Mouse (Mus musculus) heart, postnatal 14 days (tissue): ENCODE data around the gene Gm13090. TPM values are rescaled to one million over a fixed set of nuclear protein-coding genes. Genes with fewer than 3 reads are reported as not detected.

Experiments used
- DNase-seq, 2 experiments: peaks; one replicate each; pipeline ENCODE4 v3.0.0; 2021 to 2022
- intact Hi-C: fragments of 180-260 bp; cut with DNase I; formaldehyde crosslinking; loops from one replicate; pipeline ENCODE4 v1.15.1; 2025
- total RNA-seq, 2 experiments: library from RNA; stranded (reverse); gene quantifications; 2 replicates each; pipeline ENCODE4 v1.2.3; 2021

Gene Gm13090
- total RNA-seq, 2 experiments from 2014 or later: not detected

- DNase-seq: no peak
- intact Hi-C loops: no loop called here
These were observed 43.1 kb downstream of the Gm13090 start for GRCm38 (mm10) chr4:151132493-151132892.

DNA sequence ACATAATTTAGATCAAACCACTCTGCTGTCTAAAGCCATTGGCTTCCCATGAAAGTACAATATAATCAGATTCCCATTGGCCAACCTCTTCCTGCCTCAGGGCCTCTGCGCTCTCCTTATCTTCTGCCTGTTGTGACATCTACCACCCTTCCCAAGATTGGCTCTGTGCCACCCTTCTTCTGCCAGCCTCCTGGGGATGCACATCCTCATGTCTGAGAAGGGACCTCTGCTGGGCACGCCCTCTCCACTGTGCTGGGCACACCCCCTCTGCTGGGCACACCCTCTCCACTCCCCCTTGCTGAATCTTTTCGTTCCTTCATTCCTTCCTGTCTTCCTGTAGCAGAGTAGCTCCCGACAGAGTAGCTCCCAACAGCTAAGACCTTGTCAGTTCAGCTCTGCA, 44.4 kb downstream of the Gm13090 start:
- no peak for DNase-seq
- intact Hi-C loops: no loop called here

DNA sequence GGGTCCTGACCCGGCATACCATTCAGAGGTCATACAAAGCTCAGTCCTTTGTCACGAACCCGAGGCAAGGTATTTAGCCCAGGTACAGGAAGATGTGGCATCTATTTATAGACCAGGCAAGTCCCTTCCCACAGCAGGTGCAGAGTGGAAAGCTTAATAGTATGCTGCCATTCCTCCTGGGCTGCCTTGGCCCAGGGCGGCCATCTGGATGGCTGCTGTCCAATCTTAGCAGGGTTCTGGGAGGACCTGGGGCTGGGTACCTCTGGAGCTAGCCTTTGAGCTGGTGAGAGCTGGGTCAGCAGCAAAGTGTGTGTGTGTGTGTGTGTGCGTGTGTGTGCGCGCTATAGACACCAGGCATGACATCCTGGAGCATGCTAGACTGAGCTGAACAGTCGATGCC, 46.1 kb downstream of the Gm13090 start:
- DNase-seq: no peak
- intact Hi-C loops: no loop called here

DNA sequence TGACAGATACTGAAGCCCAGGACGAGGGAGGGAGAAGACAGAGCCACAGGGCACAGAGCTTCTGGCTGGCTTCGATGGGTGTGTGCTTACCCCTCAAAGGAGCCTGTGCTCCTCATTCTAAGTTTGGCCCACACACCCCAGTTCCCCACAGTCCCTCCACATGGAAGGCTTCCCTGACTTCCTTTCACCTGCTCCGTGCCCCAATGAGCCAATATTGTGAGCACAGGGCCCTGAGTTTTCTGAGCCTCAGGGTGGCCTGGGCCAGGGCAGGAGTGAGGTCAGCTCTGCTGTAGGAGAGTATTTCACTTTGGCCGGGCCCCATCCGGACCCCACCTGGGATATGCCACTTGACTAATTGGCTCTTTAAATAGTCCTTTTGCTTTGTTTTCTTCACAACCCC, 48.3 kb downstream of the Gm13090 start:
- intact Hi-C loops: no loop called here
- DNase-seq: no peak

GRCm38 (mm10) chr4:151138135-151138534, 48.8 kb downstream of the Gm13090 start:
- DNase-seq: no peak
- intact Hi-C loops: no loop called here

DNA sequence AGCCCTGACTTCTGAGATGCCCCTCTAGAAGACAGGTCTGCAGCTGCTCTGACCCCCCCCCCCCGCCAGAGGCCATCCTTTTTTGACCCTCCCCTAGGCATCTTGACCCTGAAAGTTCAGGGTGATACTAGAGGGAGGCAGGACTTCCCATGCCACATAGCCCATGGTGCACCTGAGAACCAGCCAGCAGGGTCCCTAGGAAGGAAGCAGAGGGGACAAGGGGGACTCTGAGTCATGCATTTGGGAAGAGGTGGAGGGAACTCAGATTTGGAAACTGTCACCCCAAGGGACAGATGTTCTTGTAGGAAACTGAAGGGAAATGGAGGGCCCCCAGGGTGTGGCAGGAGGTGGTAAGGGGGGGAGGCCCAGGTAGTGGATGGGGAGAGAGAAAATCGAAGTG, 49.2 kb downstream of the Gm13090 start:
- intact Hi-C loops: no loop called here
- no peak for DNase-seq

DNA sequence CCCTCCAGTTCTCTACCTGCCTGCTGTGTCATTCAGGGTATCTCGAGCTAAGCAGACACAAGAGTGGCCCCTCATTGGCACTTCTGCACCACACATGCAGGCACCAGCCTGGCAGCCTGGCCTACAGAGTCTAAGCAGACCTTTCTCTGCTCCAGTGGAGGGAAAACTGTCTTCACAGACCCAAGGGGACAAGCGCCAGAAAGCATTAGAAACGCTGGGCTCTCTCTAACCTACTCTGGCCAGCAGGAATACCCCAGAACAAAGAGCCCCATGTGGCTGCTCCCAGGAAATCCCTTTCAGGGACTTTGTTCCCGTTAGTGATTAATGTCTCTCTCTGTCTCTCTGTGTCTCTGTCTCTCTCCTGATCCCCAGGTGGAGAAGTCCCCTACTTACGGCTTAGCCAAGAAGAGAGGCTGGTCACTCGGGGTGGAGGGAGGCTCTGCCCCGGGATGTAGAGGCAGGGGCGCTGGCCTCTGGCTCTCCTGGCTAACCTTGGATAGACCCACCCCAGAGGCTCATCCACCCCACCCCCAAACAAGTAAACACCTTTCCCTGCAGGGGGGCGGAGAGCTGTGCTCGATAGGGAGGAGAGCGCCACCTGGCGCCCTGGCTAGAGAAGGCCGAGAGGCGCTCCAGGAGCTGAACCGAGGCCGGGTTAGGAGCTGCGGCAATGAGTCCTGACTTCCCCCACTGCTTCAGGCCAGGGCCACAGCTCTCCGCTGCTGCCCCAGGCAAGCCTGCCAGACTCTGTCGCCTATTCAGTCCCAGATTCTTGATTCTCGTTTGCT, 49.9 kb downstream of the Gm13090 start:
- peak; percentile 84 to 87 for DNase-seq
- intact Hi-C loops: no loop called here

GRCm38 (mm10) chr4:151140368-151140982, 51.1 kb downstream of the Gm13090 start:
- intact Hi-C loops: loop anchor here (5.0 kb wide), 1 partner anchor 173 kb away; no protein-coding TSS in a partner anchor
- DNase-seq: no peak

Other genes with a start within 250 kb of the Gm13090 start
- gene Errfi1, start 235.7 kb upstream of the Gm13090 start, total RNA-seq: 10 to 100 TPM; 38.4 to 44.5 TPM
- gene Park7, start 175.1 kb upstream of the Gm13090 start, total RNA-seq: 100 to 1,000 TPM; 200 to 218 TPM
- gene Tnfrsf9, start 175.0 kb upstream of the Gm13090 start, total RNA-seq: under 1 TPM; 0.29 to 0.45 TPM
- gene Uts2, start 92.5 kb upstream of the Gm13090 start, total RNA-seq: not detected
- gene Per3, start 44.9 kb upstream of the Gm13090 start, total RNA-seq: 10 to 100 TPM; 11.8 to 16.3 TPM
- 10 to 100 TPM; 73.1 to 78.0 TPM for gene Vamp3, start 31.6 kb upstream of the Gm13090 start, total RNA-seq